Mouse (Mus musculus): ENCODE measurements around the gene Zfyve19. TPM values are rescaled to one million over a fixed set of nuclear protein-coding genes. Genes with fewer than 3 reads are reported as not detected.

Zfyve19 gene
- total and polyA plus RNA-seq, 3 experiments, result 37.4 to 52.5 TPM; not detected in 1

DNA sequence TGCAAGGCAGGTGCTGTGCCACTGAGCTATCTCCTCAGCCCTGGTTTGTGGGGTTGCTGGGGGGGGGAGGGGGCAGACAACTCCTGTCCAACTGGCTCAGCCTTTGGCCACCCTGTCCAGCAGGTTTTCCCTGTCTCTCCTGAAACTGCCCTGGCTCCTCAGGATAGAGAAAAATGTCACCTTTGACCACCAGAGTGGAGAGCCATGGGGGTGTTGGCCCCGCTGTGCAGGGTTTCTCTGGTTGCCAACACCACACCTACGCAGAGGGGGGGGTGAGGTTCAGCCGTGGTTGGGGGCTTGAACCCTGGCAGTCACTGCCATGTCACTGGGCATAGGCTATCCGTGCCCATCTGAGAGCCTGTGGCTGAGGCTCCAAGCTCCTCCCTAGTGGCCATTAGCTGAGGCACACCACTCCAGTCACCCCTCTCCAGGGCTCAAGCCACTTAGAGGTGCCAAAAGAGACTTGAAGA, 41.2 kb downstream of the Zfyve19 start:
- Histone ChIP-seq H3K27ac (ENCODE audit: control insufficient read depth, low read depth, low read length) (no peak overlapping the region), H3K27me3 (ENCODE audit: control insufficient read depth in 1 of 2, insufficient read depth in 2 of 2, low read length in 2 of 2) (peaks cover 0 to 3% of the 10 kb centered on the region in 2 experiments; a peak in 2 of 4 replicates), H3K79me2 (ENCODE audit: control insufficient read depth, insufficient read depth, low read length, poor library complexity) (no peaks in the 10 kb centered on the region), H3K9ac (ENCODE audit: control insufficient read depth, low read depth, low read length, poor library complexity, severe bottlenecking) (no peak overlapping the region), H3K36me3 (ENCODE audit: control insufficient read depth in 1 of 2, insufficient read depth in 2 of 2, low read length in 2 of 2) (peaks cover 0 to 4% of the 10 kb centered on the region in 2 experiments; a peak in 2 of 4 replicates), H3K9me3 (replicated peaks; ENCODE audit: insufficient read depth, low read length) (no peaks in the 10 kb centered on the region), H3K4me3 (ENCODE audit: control insufficient read depth in 1 of 2, insufficient read depth in 1 of 2, low read depth in 2 of 2, low read length in 2 of 2) (no peak overlapping the region), H3K4me1 (ENCODE audit: control insufficient read depth in 1 of 2, insufficient read depth in 2 of 2, low read length in 2 of 2) (peaks cover 0 to 9% of the 10 kb centered on the region in 2 experiments; a peak in 2 of 4 replicates)
- no peak for DNase-seq (ENCODE audit: low read depth, low spot score)
- TF ChIP-seq ETS1 (IDR thresholded peaks at IDR 0.05; ENCODE audit: low read depth, low read length) (no peak), E2F4 (IDR thresholded peaks at IDR 0.05; ENCODE audit: borderline replicate concordance, low read depth, low read length) (no peak), MAFK (IDR thresholded peaks at IDR 0.05; ENCODE audit: borderline replicate concordance, low read depth, low read length) (no peak), RAD21 (IDR thresholded peaks at IDR 0.05; ENCODE audit: low read depth, low read length) (no peak), HCFC1 (IDR thresholded peaks at IDR 0.05; ENCODE audit: low read depth, low read length) (no peak), GABPA (IDR thresholded peaks at IDR 0.05; ENCODE audit: low read depth, low read length) (no peak), UBTF (IDR thresholded peaks at IDR 0.05; ENCODE audit: borderline replicate concordance, insufficient read depth, low read depth, low read length) (no peak)

DNA sequence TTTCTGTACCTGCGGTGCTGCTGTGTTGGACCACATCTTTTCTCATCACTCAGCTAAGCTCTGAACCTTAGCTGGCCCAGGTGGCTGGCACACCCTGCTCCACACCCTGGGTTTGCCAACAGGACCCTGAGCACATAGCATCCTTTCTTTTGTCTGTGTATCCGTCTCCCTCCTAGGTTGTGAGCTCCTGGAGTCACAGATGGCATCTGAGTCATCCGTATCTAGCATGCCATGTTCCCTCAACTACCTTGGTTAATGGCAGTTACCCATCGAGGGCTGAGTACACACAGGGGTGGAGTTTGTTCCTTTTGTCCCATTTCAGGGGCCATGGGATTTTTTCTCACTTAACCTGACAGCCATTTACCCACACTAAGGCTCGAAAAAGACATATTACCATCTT, 42.0 kb downstream of the Zfyve19 start:
- Histone ChIP-seq H3K9ac (ENCODE audit: control insufficient read depth, low read depth, low read length, poor library complexity, severe bottlenecking) (no peak overlapping the region), H3K27ac (ENCODE audit: control insufficient read depth, low read depth, low read length) (no peak overlapping the region), H3K27me3 (ENCODE audit: control insufficient read depth in 1 of 2, insufficient read depth in 2 of 2, low read length in 2 of 2) (peaks cover 0 to 3% of the 10 kb centered on the region in 2 experiments; a peak in 2 of 4 replicates), H3K36me3 (ENCODE audit: control insufficient read depth in 1 of 2, insufficient read depth in 2 of 2, low read length in 2 of 2) (peaks cover 0 to 4% of the 10 kb centered on the region in 2 experiments; a peak in 2 of 4 replicates), H3K4me1 (ENCODE audit: control insufficient read depth in 1 of 2, insufficient read depth in 2 of 2, low read length in 2 of 2) (peaks cover 0 to 9% of the 10 kb centered on the region in 2 experiments; a peak in 2 of 4 replicates), H3K4me3 (ENCODE audit: control insufficient read depth in 1 of 2, insufficient read depth in 1 of 2, low read depth in 2 of 2, low read length in 2 of 2) (no peak overlapping the region), H3K9me3 (replicated peaks; ENCODE audit: insufficient read depth, low read length) (no peaks in the 10 kb centered on the region), H3K79me2 (ENCODE audit: control insufficient read depth, insufficient read depth, low read length, poor library complexity) (no peaks in the 10 kb centered on the region)
- TF ChIP-seq EP300 (IDR thresholded peaks at IDR 0.05; ENCODE audit: low read depth in 1 of 2, low read length in 2 of 2) (no peak), MAFK (IDR thresholded peaks at IDR 0.05; ENCODE audit: borderline replicate concordance, low read depth, low read length) (0 out of 2 replicates have a peak, but pooled peaks have one; percentile 4), NELFE (IDR thresholded peaks at IDR 0.05; ENCODE audit: low read depth, low read length) (0 out of 2 replicates have a peak, but pooled peaks have one; percentile 10)
- DNase-seq (ENCODE audit: low read depth, low spot score), result no peak

DNA sequence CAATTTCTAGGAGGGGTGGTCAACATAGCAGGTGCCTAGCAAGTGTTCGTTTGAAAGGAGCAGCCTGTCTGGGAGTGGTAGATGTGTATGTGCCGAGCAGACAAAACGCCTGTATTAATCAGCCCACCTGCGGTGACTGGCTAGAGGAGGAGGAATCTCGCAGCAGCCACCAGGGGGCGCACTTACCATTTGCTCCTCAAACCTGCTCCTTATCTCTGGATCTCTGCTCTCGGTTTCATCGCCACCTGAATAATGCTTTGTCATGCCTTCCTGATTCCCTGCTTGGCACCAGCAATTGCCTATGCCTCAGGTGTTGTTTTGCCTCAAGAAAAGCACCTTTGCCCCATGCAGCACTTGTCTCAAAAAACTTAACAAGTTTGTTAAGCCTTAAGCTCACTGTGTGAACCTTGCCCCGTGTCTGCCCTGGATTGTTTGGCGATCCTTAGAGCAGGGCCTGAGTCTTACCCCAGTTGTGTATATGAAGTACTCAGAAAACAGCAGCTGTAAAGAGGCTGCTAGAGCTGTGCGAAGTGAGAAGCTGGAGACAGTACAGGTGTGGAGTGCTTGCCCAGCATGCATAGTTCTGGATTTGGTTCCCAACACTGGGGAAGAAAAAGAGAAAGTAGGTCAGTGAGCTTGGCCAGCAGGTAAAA, 42.5 kb downstream of the Zfyve19 start:
- Histone ChIP-seq H3K36me3 (ENCODE audit: control insufficient read depth in 1 of 2, insufficient read depth in 2 of 2, low read length in 2 of 2) (peaks cover 0 to 4% of the 10 kb centered on the region in 2 experiments; a peak in 2 of 4 replicates), H3K4me3 (ENCODE audit: control insufficient read depth in 1 of 2, insufficient read depth in 1 of 2, low read depth in 2 of 2, low read length in 2 of 2) (peak overlapping the region; percentile 30 to 48; a peak in 3 of 4 replicates), H3K4me1 (ENCODE audit: control insufficient read depth in 1 of 2, insufficient read depth in 2 of 2, low read length in 2 of 2) (peaks cover 0 to 9% of the 10 kb centered on the region in 2 experiments; a peak in 2 of 4 replicates), H3K9ac (ENCODE audit: control insufficient read depth, low read depth, low read length, poor library complexity, severe bottlenecking) (peak overlapping the region; percentile 41), H3K27me3 (ENCODE audit: control insufficient read depth in 1 of 2, insufficient read depth in 2 of 2, low read length in 2 of 2) (peaks cover 0 to 3% of the 10 kb centered on the region in 2 experiments; a peak in 2 of 4 replicates), H3K79me2 (ENCODE audit: control insufficient read depth, insufficient read depth, low read length, poor library complexity) (no peaks in the 10 kb centered on the region), H3K27ac (ENCODE audit: control insufficient read depth, low read depth, low read length) (no peak overlapping the region; the same call in 1 of the 2 replicates), H3K9me3 (replicated peaks; ENCODE audit: insufficient read depth, low read length) (no peaks in the 10 kb centered on the region)
- peak; percentile 91 for DNase-seq (ENCODE audit: low read depth, low spot score)
- TF ChIP-seq MAZ (IDR thresholded peaks at IDR 0.05; ENCODE audit: low read depth, low read length) (no peak), CTCF (IDR thresholded peaks at IDR 0.05 in 2 of 3, conservative IDR thresholded peaks at IDR 0.05 in 1 of 3; ENCODE audit: control insufficient read depth in 1 of 3, insufficient read depth in 1 of 3, low read depth in 2 of 3, low read length in 3 of 3, poor library complexity in 1 of 3, severe bottlenecking in 1 of 3) (peak; percentile 90 to 97 (median 91)), TBP (IDR thresholded peaks at IDR 0.05; ENCODE audit: low read depth, low read length) (0 out of 2 replicates have a peak, but pooled peaks have one; percentile 40), GATA1 (IDR thresholded peaks at IDR 0.05; ENCODE audit: low read depth, low read length) (peak; percentile 95), MXI1 (IDR thresholded peaks at IDR 0.05; ENCODE audit: low read depth, low read length) (peak; percentile 53; the same call in 1 of the 2 replicates), BHLHE40 (IDR thresholded peaks at IDR 0.05; ENCODE audit: borderline replicate concordance, low read depth, low read length) (no peak), TAL1 (IDR thresholded peaks at IDR 0.05; ENCODE audit: low read length) (no peak), NELFE (IDR thresholded peaks at IDR 0.05; ENCODE audit: low read depth, low read length) (peak; percentile 34; the same call in 1 of the 2 replicates), POLR2A (IDR thresholded peaks at IDR 0.05; ENCODE audit: control insufficient read depth in 1 of 2, insufficient read depth in 1 of 2, low read depth in 1 of 2, low read length in 2 of 2, poor library complexity in 1 of 2) (no peak), POLR2AphosphoS5 (IDR thresholded peaks at IDR 0.05; ENCODE audit: borderline replicate concordance, low read depth, low read length) (no peak), SIN3A (IDR thresholded peaks at IDR 0.05; ENCODE audit: low read length) (peak; percentile 69), EP300 (IDR thresholded peaks at IDR 0.05; ENCODE audit: low read depth in 1 of 2, low read length in 2 of 2) (peak; percentile 45 to 49; a peak in 1 of 4 replicates), SMC3 (IDR thresholded peaks at IDR 0.05; ENCODE audit: low read depth, low read length) (peak; percentile 90), MEF2A (IDR thresholded peaks at IDR 0.05; ENCODE audit: extremely low read depth, insufficient replicate concordance, low read depth, low read length, poor library complexity, severe bottlenecking) (no peak), E2F4 (IDR thresholded peaks at IDR 0.05; ENCODE audit: borderline replicate concordance, low read depth, low read length) (no peak), ZC3H11A (IDR thresholded peaks at IDR 0.05; ENCODE audit: low read depth, low read length) (peak; percentile 68), MAFK (IDR thresholded peaks at IDR 0.05; ENCODE audit: borderline replicate concordance, low read depth, low read length) (0 out of 2 replicates have a peak, but pooled peaks have one; percentile 22)
